Mouse (Mus musculus): ENCODE data around the gene Pemt. TPM values are rescaled to one million over a fixed set of nuclear protein-coding genes. Genes with fewer than 3 reads are reported as not detected.
A peak's percentile ranks its signal among the peaks of the same experiment; 100 is the strongest.

Pemt gene
- 3.7 TPM in 1 of 2 replicates, not detected in the other for polyA plus RNA-seq (2011; ENCODE audit: insufficient read depth, insufficient read length, low replicate concordance, missing spikeins)

- under 1% methylated on average over 44 of the region's 44 CpGs for whole genome bisulfite sequencing
- peak within 1 kb of the TSS; percentile 94 for H3K4me3 ChIP-seq (replicated peaks; ENCODE audit: control insufficient read depth, low read depth, low read length)
- peak within 1 kb of the TSS; percentile 82 for H3K27ac ChIP-seq (ENCODE audit: control insufficient read depth, insufficient read depth, low read depth, low read length, poor library complexity)
- H3K4me1 ChIP-seq (ENCODE audit: control insufficient read depth, insufficient read depth, low read length) = no peaks in the 10 kb centered on the region; the same call in 1 of the 2 replicates
- TF ChIP-seq CTCF (IDR thresholded peaks at IDR 0.05; ENCODE audit: control insufficient read depth, insufficient read depth, low read length) (peak; percentile 46), POLR2A (IDR thresholded peaks at IDR 0.05; ENCODE audit: borderline replicate concordance, control insufficient read depth, low read depth, low read length) (no peak)
Measured at GRCm38 (mm10) chr11:60046058-60046735, at the start of gene Pemt. Gene Pemt, minus strand, starts transcription at chr11:60046489.

DNA sequence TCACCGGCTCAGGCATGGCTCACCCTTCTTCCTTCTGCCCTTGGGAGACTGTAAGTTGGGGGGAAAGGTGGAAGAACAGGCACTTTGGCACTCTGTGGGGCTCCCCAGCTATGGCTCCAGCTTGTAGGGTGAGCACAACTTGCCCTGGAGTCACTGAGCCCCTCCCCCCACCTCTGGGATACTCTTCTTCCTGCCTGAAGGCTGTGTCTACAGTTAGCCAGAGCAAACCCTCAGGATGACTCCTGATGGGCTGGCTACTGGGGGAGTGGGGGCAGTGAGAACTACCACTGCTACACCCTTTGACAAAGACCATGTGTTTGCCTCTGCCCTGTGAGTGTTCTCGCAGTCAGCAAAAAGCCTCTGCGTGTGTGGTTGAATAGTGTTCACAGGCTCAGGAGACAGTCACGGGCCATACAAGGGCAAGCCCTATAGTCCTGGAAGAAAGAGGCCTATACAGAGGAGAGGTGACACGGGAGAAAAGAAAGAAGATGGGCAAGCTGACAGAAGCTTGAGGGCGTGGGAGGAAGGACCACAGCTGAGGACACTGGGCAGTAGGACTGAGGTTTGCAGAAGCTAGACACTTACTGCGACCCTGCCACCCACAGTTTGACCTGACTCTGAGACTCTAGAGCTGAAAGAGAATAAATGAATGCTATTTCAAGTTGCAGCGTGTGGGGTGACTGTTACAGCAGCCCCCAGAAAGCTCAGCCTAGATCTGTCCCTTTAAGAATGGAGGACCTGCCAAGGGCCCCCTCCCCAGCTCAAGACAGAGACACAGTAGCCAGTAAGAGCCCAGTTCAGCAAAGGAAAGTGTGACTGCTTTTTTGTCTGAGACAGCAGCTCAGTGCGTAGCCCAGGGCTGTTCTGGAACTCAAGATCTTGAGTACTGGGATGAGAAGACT is 48.9 kb upstream of the Pemt start:
- WGBS = 67% methylated on average over 9 of the region's 9 CpGs
- Histone ChIP-seq H3K27ac (ENCODE audit: control insufficient read depth, insufficient read depth, low read depth, low read length, poor library complexity) (no peak overlapping the region), H3K4me1 (ENCODE audit: control insufficient read depth, insufficient read depth, low read length) (peaks cover 4% of the 10 kb centered on the region; the same call in 1 of the 2 replicates), H3K4me3 (replicated peaks; ENCODE audit: control insufficient read depth, low read depth, low read length) (no peak overlapping the region)
- TF ChIP-seq CTCF (IDR thresholded peaks at IDR 0.05; ENCODE audit: control insufficient read depth, insufficient read depth, low read length) = no peak
- no peak for TF ChIP-seq POLR2A (IDR thresholded peaks at IDR 0.05; ENCODE audit: borderline replicate concordance, control insufficient read depth, low read depth, low read length)

GRCm38 (mm10) chr11:60093984-60094587 is 47.8 kb upstream of the Pemt start:
- H3K4me1 ChIP-seq (ENCODE audit: control insufficient read depth, insufficient read depth, low read length) = peaks cover 4% of the 10 kb centered on the region; the same call in 1 of the 2 replicates
- 71% methylated on average over 7 of the region's 7 CpGs for WGBS
- H3K27ac ChIP-seq (ENCODE audit: control insufficient read depth, insufficient read depth, low read depth, low read length, poor library complexity) = no peak overlapping the region; the same call in 1 of the 2 replicates
- no peak overlapping the region for H3K4me3 ChIP-seq (replicated peaks; ENCODE audit: control insufficient read depth, low read depth, low read length)
- TF ChIP-seq POLR2A (IDR thresholded peaks at IDR 0.05; ENCODE audit: borderline replicate concordance, control insufficient read depth, low read depth, low read length) (no peak), CTCF (IDR thresholded peaks at IDR 0.05; ENCODE audit: control insufficient read depth, insufficient read depth, low read length) (no peak)

GRCm38 (mm10) chr11:60093227-60093626 is 46.9 kb upstream of the Pemt start:
- Histone ChIP-seq H3K4me1 (ENCODE audit: control insufficient read depth, insufficient read depth, low read length) (peaks cover 4% of the 10 kb centered on the region; the same call in 1 of the 2 replicates), H3K27ac (ENCODE audit: control insufficient read depth, insufficient read depth, low read depth, low read length, poor library complexity) (no peak overlapping the region), H3K4me3 (replicated peaks; ENCODE audit: control insufficient read depth, low read depth, low read length) (no peak overlapping the region)
- TF ChIP-seq POLR2A (IDR thresholded peaks at IDR 0.05; ENCODE audit: borderline replicate concordance, control insufficient read depth, low read depth, low read length) (no peak), CTCF (IDR thresholded peaks at IDR 0.05; ENCODE audit: control insufficient read depth, insufficient read depth, low read length) (no peak)

DNA sequence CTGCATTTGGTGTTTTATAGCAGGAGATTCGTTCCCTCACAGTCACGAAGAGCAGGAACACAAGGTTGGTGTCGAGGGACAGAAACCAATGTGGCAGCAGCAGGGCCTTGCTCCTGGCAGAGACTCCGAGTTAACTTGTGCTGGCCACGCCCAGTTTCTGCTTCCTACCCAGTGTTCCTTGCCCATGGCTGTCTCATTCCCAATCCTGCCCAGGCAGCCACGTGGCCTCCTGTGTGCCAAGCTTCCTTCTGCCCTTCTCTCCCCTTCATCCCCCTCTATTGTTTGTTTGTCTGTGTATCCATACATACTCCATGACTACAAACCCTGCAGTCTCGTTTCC is 45.1 kb upstream of the Pemt start:
- TF ChIP-seq POLR2A (IDR thresholded peaks at IDR 0.05; ENCODE audit: borderline replicate concordance, control insufficient read depth, low read depth, low read length) (no peak), CTCF (IDR thresholded peaks at IDR 0.05; ENCODE audit: control insufficient read depth, insufficient read depth, low read length) (no peak)
- Histone ChIP-seq H3K4me3 (replicated peaks; ENCODE audit: control insufficient read depth, low read depth, low read length) (no peak overlapping the region), H3K4me1 (ENCODE audit: control insufficient read depth, insufficient read depth, low read length) (peaks cover 4% of the 10 kb centered on the region; the same call in 1 of the 2 replicates), H3K27ac (ENCODE audit: control insufficient read depth, insufficient read depth, low read depth, low read length, poor library complexity) (no peak overlapping the region)
- 31% methylated on average over 7 of the region's 7 CpGs for WGBS

DNA sequence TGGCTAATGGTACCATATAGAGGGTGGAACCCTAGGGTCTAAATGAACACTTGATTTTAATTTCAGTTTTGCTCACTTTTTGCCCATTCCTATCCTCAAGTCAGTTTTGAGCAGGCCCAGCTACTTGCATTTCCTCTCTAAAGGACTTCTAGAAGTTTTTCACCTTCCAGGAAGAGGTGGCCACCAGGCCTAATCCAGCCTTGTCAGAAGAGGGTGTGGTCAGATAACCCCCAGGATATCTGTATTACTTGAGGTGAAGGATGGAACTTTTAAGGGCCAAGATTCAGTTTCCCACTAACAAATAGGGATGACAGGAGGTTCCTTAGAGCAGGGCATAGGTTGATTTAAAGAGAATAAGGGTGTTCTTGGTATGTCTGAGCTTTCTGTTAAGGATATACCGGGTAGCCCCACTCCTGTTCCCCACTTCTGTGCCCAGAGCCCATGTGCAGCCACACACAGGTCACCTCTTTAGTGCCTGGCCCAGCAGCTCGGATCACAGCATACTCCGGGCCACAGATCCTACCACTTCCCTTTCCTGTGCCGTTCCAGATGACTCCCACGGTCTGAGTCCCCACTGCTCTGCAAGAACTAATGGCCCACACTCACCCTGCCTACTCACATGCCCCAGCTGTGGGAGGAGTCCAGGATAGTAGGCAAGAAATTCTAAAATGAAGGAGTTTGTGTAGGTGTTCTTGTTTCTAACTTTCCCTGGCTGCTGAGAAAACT is 44.6 kb upstream of the Pemt start:
- TF ChIP-seq CTCF (IDR thresholded peaks at IDR 0.05; ENCODE audit: control insufficient read depth, insufficient read depth, low read length) = no peak
- Histone ChIP-seq H3K4me3 (replicated peaks; ENCODE audit: control insufficient read depth, low read depth, low read length) (no peak overlapping the region), H3K27ac (ENCODE audit: control insufficient read depth, insufficient read depth, low read depth, low read length, poor library complexity) (no peak overlapping the region), H3K4me1 (ENCODE audit: control insufficient read depth, insufficient read depth, low read length) (peaks cover 4% of the 10 kb centered on the region; the same call in 1 of the 2 replicates)
- WGBS = 5% methylated on average over 5 of the region's 5 CpGs

DNA sequence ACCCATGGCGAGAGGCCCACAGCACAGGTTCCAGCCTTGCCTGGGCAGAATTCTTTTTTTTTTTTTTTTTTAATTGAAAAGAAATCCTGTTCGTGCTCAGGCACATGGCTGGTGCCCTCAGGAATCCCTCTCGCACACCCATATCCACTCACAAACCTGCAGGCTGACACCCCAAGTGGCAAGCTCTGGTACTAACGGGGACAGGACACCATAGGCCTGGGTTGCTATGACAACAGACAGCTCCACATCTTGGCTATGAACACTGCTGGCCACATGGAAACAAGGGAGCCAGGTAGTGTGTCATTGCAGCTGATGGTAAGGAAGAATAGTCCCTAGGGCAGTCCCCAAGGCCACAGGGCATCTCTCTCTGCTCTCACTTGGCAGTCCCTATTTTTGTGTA is 42.7 kb upstream of the Pemt start:
- TF ChIP-seq POLR2A (IDR thresholded peaks at IDR 0.05; ENCODE audit: borderline replicate concordance, control insufficient read depth, low read depth, low read length) (no peak), CTCF (IDR thresholded peaks at IDR 0.05; ENCODE audit: control insufficient read depth, insufficient read depth, low read length) (no peak)
- H3K4me3 ChIP-seq (replicated peaks; ENCODE audit: control insufficient read depth, low read depth, low read length) = no peak overlapping the region
- H3K4me1 ChIP-seq (ENCODE audit: control insufficient read depth, insufficient read depth, low read length) = peaks cover 4% of the 10 kb centered on the region; the same call in 1 of the 2 replicates
- WGBS = 50% methylated on average over 4 of the region's 4 CpGs
- no peak overlapping the region for H3K27ac ChIP-seq (ENCODE audit: control insufficient read depth, insufficient read depth, low read depth, low read length, poor library complexity)

Measured in bone marrow, adult 2 months (tissue).